Mouse (Mus musculus) forebrain, embryonic 15.5 days (tissue): ENCODE measurements around the gene Gstt4. TPM values are rescaled to one million over a fixed set of nuclear protein-coding genes. Genes with fewer than 3 reads are reported as not detected.
A peak's percentile ranks its signal among the peaks of the same experiment; 100 is the strongest.

Source experiments
- ATAC-seq: fragments of 200-750 bp; cut with Nextera tagmentation; replicated peaks from 2 replicates; pipeline ENCODE4 v1.8.0; 2017; ENCODE audit warnings: mild to moderate bottlenecking, moderate TSS enrichment, moderate library complexity
- H3K27ac ChIP-seq: fragments of 300-500 bp; sonication (generic); replicated peaks from 2 replicates; pipeline ENCODE4 v1.5.1; 2015; ENCODE audit warnings: mild to moderate bottlenecking, inconsistent platforms
- H3K27me3 ChIP-seq: fragments of 300-500 bp; sonication (generic); 2 replicates; pipeline ENCODE4 v1.6.1; 2015; ENCODE audit warnings: inconsistent platforms
- H3K36me3 ChIP-seq: fragments of 300-500 bp; sonication (generic); 2 replicates; pipeline ENCODE4 v1.6.1; 2015; ENCODE audit warnings: mild to moderate bottlenecking, inconsistent platforms
- H3K4me1 ChIP-seq: fragments of 300-500 bp; sonication (generic); 2 replicates; pipeline ENCODE4 v1.6.1; 2015; ENCODE audit warnings: inconsistent platforms
- H3K4me2 ChIP-seq: fragments of 300-500 bp; sonication (generic); replicated peaks from 2 replicates; pipeline ENCODE4 v1.6.1; 2015; ENCODE audit warnings: mild to moderate bottlenecking, inconsistent platforms
- H3K4me3 ChIP-seq: fragments of 300-500 bp; sonication (generic); 2 replicates; pipeline ENCODE4 v1.5.1; 2015; ENCODE audit warnings: mild to moderate bottlenecking, inconsistent platforms
- H3K9ac ChIP-seq: fragments of 300-500 bp; sonication (generic); replicated peaks from 2 replicates; pipeline ENCODE4 v1.6.1; 2015; ENCODE audit warnings: mild to moderate bottlenecking, inconsistent platforms
- H3K9me3 ChIP-seq: fragments of 300-500 bp; sonication (generic); 2 replicates; pipeline ENCODE4 v1.6.1; 2016; ENCODE audit warnings: inconsistent platforms
- WGBS: fragments of 180-500 bp; shearing (Covaris S2); methylation state at CpG from one replicate; pipeline ENCODE4 v1.1.7; 2015; ENCODE audit warnings: mixed read lengths; 5-methylcytosine and 5-hydroxymethylcytosine counted together
- polyA plus RNA-seq: library from polyadenylated mRNA; unstranded; fragments of >200 nt; fragmentation: Nextera tagmentation; extraction: Ambion mirVana; gene quantifications from 2 replicates; pipeline ENCODE4 v1.2.1, GENCODE M21; 2015

The Gstt4 gene
- polyA plus RNA-seq, 1 experiment from 2014 or later, result not detected

DNA sequence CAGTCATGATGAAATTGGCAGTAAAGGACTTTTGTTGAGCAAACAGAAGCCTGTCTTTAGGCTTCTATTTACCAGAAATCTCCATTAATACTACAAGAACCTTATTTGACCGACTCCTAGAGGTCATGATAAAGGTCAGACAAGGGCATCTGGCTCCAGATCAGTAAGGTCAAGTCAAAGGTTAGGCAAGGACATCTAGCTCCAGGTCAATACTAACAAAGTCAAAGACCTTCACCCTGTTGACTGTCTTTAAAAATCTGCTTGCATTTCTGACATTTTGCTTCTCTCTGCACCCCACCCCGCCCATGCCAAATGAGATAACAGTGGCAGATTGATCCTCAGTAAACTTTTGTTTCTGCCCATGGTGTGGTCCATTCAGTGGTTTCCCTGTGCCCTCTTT is 18.1 kb downstream of the Gstt4 start:
- Histone ChIP-seq H3K4me2 (no peak overlapping the region), H3K4me1 (no peaks in the 10 kb centered on the region), H3K9me3 (no peaks in the 10 kb centered on the region), H3K36me3 (no peaks in the 10 kb centered on the region), H3K9ac (no peak overlapping the region), H3K27me3 (no peaks in the 10 kb centered on the region), H3K27ac (no peak overlapping the region), H3K4me3 (no peak overlapping the region)
- WGBS, result 79% methylated on average over 2 of the region's 2 CpGs
- ATAC-seq, result no peak

GRCm38 (mm10) chr10:75798176-75798696 is 24.1 kb downstream of the Gstt4 start, which contains the start of gene Gstt1:
Gene Gstt1, minus strand, starts transcription at chr10:75798584.
- Histone ChIP-seq H3K36me3 (no peaks in the 10 kb centered on the region), H3K4me3 (peak within 1 kb of the TSS; percentile 45), H3K4me2 (peak within 1 kb of the TSS; percentile 84), H3K27ac (no peak within 1 kb of the TSS), H3K9me3 (no peaks in the 10 kb centered on the region), H3K4me1 (peaks cover 14% of the 10 kb centered on the region), H3K9ac (peak within 1 kb of the TSS; percentile 28), H3K27me3 (no peaks in the 10 kb centered on the region; the same call in 1 of the 2 replicates)
- peak; percentile 61 for ATAC-seq
- WGBS, result 3% methylated on average over 18 of the region's 18 CpGs

DNA sequence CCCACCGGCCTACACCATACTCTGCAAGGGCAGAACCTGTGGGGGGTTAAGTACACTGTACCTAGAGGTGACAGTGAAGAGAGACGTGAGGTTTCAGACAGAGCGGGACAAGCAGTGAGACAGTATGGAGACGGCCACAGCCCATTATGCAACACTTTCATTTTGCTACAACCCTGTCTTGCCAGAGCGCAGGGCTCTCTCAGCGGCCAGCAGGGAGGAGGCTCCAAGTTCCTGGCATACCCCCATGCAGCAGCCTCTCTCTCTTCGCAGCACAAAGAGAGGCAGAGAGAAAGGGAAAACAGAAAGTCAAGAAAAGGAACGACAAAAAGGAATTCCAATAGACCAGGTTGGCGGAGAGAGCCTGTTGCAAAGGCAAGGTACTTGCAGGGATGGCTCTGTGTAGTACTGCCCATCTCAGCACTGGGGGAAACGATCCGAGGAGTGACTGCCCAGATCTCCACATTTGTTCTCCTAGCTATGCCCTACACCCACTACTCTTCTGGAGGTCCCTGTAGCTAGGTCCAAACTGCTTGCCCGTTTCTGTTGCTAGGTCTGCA is 24.6 kb downstream of the Gstt4 start:
- peak overlapping the region; percentile 84 for H3K4me2 ChIP-seq
- H3K36me3 ChIP-seq, result no peaks in the 10 kb centered on the region
- no peaks in the 10 kb centered on the region; the same call in 1 of the 2 replicates for H3K27me3 ChIP-seq
- 3% methylated on average over 12 of the region's 12 CpGs for WGBS
- H3K9me3 ChIP-seq, result no peaks in the 10 kb centered on the region
- no peak overlapping the region for H3K27ac ChIP-seq
- H3K4me1 ChIP-seq, result peaks cover 14% of the 10 kb centered on the region
- H3K4me3 ChIP-seq, result peak overlapping the region; percentile 45
- peak overlapping the region; percentile 28 for H3K9ac ChIP-seq
- peak; percentile 74 for ATAC-seq

GRCm38 (mm10) chr10:75796731-75797516 is 25.4 kb downstream of the Gstt4 start:
- H3K4me2 ChIP-seq, result peak overlapping the region; percentile 84
- H3K27ac ChIP-seq, result no peak overlapping the region
- peaks cover 14% of the 10 kb centered on the region for H3K4me1 ChIP-seq
- no peak for ATAC-seq
- 45% methylated on average over 11 of the region's 11 CpGs for WGBS
- no peaks in the 10 kb centered on the region; the same call in 1 of the 2 replicates for H3K27me3 ChIP-seq
- no peak overlapping the region for H3K9ac ChIP-seq
- H3K4me3 ChIP-seq, result peak overlapping the region; percentile 45
- H3K36me3 ChIP-seq, result no peaks in the 10 kb centered on the region
- no peaks in the 10 kb centered on the region for H3K9me3 ChIP-seq

DNA sequence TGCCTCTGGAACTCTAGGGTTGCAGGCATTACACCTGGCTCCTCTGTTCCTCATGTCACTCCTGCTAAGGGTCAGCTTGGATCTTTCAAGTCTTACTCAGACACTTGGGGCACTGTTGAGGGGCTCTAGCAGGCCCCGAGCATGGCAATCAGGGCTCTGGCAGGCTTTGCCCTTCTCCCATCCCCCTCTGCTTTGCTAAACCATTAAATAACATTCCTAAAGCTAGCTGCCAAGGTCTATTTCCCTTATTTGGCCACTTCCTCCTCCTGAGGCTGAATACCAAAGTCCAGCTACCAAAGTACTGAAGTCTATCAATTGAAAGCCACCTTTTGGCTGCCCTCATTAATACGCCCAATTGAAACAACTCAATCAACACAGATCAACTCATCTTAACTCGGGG is 27.5 kb downstream of the Gstt4 start:
- WGBS, result 26% methylated on average over 3 of the region's 3 CpGs
- Histone ChIP-seq H3K27me3 (no peaks in the 10 kb centered on the region; the same call in 1 of the 2 replicates), H3K9ac (no peak overlapping the region), H3K4me2 (no peak overlapping the region), H3K9me3 (no peaks in the 10 kb centered on the region), H3K4me1 (peaks cover 14% of the 10 kb centered on the region), H3K36me3 (no peaks in the 10 kb centered on the region), H3K4me3 (no peak overlapping the region), H3K27ac (no peak overlapping the region)
- no peak for ATAC-seq

DNA sequence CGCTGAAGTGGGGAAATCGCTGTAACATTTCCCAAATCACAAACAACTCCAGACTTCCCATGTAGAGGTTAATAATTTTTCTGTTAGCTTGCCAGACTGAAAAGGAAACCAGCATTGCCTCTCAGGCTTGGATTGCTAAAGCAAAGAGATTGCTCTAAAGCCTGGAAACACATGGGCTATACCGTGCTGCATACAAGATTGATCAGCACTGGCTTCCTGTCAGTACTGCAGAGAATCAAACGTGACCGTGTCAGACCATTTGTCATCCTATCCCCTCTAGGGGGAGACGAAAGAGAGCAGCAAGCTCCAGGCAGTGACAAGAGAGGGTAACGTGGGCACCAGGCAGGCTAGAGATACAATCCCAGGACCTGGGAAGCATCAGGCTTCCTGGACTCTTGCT is 31.6 kb downstream of the Gstt4 start:
- Histone ChIP-seq H3K4me3 (no peak overlapping the region), H3K4me2 (no peak overlapping the region), H3K9me3 (no peaks in the 10 kb centered on the region), H3K36me3 (no peaks in the 10 kb centered on the region), H3K4me1 (no peaks in the 10 kb centered on the region), H3K27ac (no peak overlapping the region), H3K9ac (no peak overlapping the region), H3K27me3 (no peaks in the 10 kb centered on the region)
- no peak for ATAC-seq
- 24% methylated on average over 7 of the region's 7 CpGs for WGBS

GRCm38 (mm10) chr10:75789841-75790240 is 32.5 kb downstream of the Gstt4 start:
- H3K9ac ChIP-seq, result no peak overlapping the region
- 97% methylated on average over 5 of the region's 5 CpGs for WGBS

GRCm38 (mm10) chr10:75789081-75789735 is 33.1 kb downstream of the Gstt4 start:
- no peak overlapping the region for H3K27ac ChIP-seq
- no peak for ATAC-seq
- no peak overlapping the region for H3K4me2 ChIP-seq
- WGBS, result 78% methylated on average over 6 of the region's 6 CpGs
- H3K9me3 ChIP-seq, result no peaks in the 10 kb centered on the region
- H3K9ac ChIP-seq, result no peak overlapping the region
- no peak overlapping the region for H3K4me3 ChIP-seq
- no peaks in the 10 kb centered on the region for H3K36me3 ChIP-seq
- no peaks in the 10 kb centered on the region for H3K27me3 ChIP-seq
- no peaks in the 10 kb centered on the region for H3K4me1 ChIP-seq

More at GRCm38 (mm10) chr10:75789841-75790240, 32.5 kb downstream of the Gstt4 start:
- no peak for ATAC-seq
- Histone ChIP-seq H3K4me1 (no peaks in the 10 kb centered on the region), H3K27ac (no peak overlapping the region), H3K4me3 (no peak overlapping the region), H3K4me2 (no peak overlapping the region), H3K9me3 (no peaks in the 10 kb centered on the region), H3K36me3 (no peaks in the 10 kb centered on the region), H3K27me3 (no peaks in the 10 kb centered on the region)

DNA sequence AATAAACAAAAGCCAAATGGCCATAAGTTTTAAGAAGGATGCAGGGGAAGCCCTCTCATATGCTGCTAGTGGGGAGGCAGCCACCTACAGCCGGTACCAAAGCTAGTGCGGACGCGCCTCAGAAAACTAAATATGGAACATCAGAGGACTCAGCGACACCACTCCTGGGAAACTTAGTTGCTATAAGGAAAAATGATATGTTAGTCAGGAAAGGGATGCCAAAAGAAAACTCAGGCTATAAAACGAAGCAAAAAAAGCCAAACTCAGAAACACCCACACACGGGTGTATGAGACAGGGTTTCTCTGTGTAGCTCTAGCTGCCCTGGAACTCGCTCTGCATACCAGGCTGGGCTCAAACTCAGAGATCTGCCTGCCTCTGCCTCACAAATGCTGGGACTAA is 34.1 kb downstream of the Gstt4 start:
- H3K27me3 ChIP-seq, result no peaks in the 10 kb centered on the region
- no peak overlapping the region for H3K9ac ChIP-seq
- no peaks in the 10 kb centered on the region for H3K36me3 ChIP-seq
- WGBS, result 95% methylated on average over 8 of the region's 8 CpGs
- H3K4me2 ChIP-seq, result no peak overlapping the region
- H3K4me3 ChIP-seq, result no peak overlapping the region
- ATAC-seq, result no peak
- H3K27ac ChIP-seq, result no peak overlapping the region
- no peaks in the 10 kb centered on the region for H3K9me3 ChIP-seq
- H3K4me1 ChIP-seq, result no peaks in the 10 kb centered on the region

- no peak overlapping the region for H3K4me2 ChIP-seq
- no peaks in the 10 kb centered on the region for H3K9me3 ChIP-seq
- no peak overlapping the region for H3K9ac ChIP-seq
- peaks cover 6% of the 10 kb centered on the region; the same call in 1 of the 2 replicates for H3K27me3 ChIP-seq
- H3K27ac ChIP-seq, result no peak overlapping the region
- no peaks in the 10 kb centered on the region for H3K36me3 ChIP-seq
- no peak overlapping the region for H3K4me3 ChIP-seq
- 78% methylated on average over 1 of the region's 1 CpGs for WGBS
- no peak for ATAC-seq
- peaks cover 8% of the 10 kb centered on the region for H3K4me1 ChIP-seq
Measured at GRCm38 (mm10) chr10:75785442-75785841, 36.9 kb downstream of the Gstt4 start.

DNA sequence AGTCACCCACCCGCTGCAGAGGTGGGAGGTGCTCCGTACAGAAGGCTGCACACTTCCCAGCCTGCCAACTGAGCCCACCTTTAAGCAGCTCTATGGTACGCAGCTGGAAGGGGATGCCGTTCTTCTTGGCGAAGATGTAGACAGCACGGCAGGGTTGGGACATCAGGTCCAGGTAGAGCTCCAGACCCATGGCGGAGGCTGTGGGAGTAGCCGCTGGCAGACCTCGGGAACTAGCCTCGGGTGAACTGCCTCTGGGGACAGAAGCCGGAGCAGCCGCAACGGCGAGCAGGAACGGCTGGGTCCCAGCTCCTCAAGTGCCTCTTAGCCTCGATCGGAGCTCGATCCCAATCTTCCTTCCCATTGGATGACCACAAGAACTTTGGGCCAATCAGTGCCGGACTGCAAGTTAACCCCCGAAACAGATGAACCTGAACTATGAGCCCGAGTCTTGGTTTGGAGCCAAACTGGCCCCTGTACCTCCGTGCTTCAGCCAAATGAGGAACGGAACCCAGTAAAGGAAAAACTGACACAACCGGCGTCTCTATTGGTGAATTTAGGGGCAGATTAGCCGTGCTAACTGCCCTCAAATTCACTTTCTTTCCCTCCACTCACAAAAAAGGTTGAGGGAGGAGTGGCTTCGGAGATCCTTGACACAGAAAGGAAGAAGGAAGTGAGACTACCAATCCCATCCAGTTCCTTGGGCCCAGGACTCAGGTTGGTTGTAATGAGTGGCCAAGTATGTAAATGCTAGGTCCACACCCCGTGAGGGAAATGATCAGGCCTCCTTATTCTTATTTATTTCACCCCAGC is 41.4 kb downstream of the Gstt4 start, which contains the start of the genes Gm20441 and Gstt3:
Gm20441 (minus strand) TSS at position 186 of the 810 bp plus-strand sequence.
Gstt3 (minus strand) TSS at position 646 of the 810 bp plus-strand sequence.
- 0 out of 2 replicates have a peak within 1 kb of the TSS, but pooled peaks have one; percentile 29 for H3K9ac ChIP-seq
- WGBS, result 2% methylated on average over 28 of the region's 28 CpGs
- ATAC-seq, result no peak
- H3K4me2 ChIP-seq, result peak within 1 kb of the TSS; percentile 48
- H3K4me3 ChIP-seq, result peak within 1 kb of the TSS; percentile 30
- H3K27me3 ChIP-seq, result peaks cover 22% of the 10 kb centered on the region
- H3K9me3 ChIP-seq, result 0 out of 2 replicates have a peak, but pooled peaks cover 3% of the 10 kb centered on the region
- peaks cover 9% of the 10 kb centered on the region for H3K4me1 ChIP-seq
- H3K36me3 ChIP-seq, result no peaks in the 10 kb centered on the region
- no peak within 1 kb of the TSS for H3K27ac ChIP-seq
